Mouse (Mus musculus) heart, embryonic 10.5 days (tissue): ENCODE measurements at regions not wholly inside any gene's neighbourhood (a gene's known extent, or its start where the extent isn't known, plus 50 kb on each side); places are given as distances from the start of the nearest gene placed in this dataset.

ENCODE experiments used
- DNase-seq: peaks from one replicate; pipeline ENCODE4 v3.0.0-alpha.2; 2017; ENCODE audit warnings: low spot score
- H3K27ac ChIP-seq: fragments of 300-500 bp; sonication (generic); 2 replicates; pipeline ENCODE4 v1.5.1; 2016; ENCODE audit warnings: mild to moderate bottlenecking
- H3K27me3 ChIP-seq: fragments of 300-500 bp; sonication (generic); 2 replicates; pipeline ENCODE4 v1.6.1; 2016; ENCODE audit warnings: mild to moderate bottlenecking; ENCODE audit not compliant: poor library complexity, insufficient read depth, severe bottlenecking
- H3K36me3 ChIP-seq: fragments of 300-500 bp; sonication (generic); 2 replicates; pipeline ENCODE4 v1.6.1; 2016; ENCODE audit warnings: mild to moderate bottlenecking, moderate library complexity
- H3K4me1 ChIP-seq: fragments of 300-500 bp; sonication (generic); 2 replicates; pipeline ENCODE4 v1.6.1; 2016; ENCODE audit warnings: mild to moderate bottlenecking
- H3K4me3 ChIP-seq: fragments of 300-500 bp; sonication (generic); 2 replicates; pipeline ENCODE4 v1.5.1; 2016; ENCODE audit warnings: mild to moderate bottlenecking, moderate library complexity
- H3K9me3 ChIP-seq: fragments of 300-500 bp; sonication (generic); 2 replicates; pipeline ENCODE4 v1.6.1; 2016; ENCODE audit warnings: mild to moderate bottlenecking, moderate library complexity
- WGBS: fragments of 180-500 bp; shearing (Covaris S2); methylation state at CpG from one replicate; pipeline ENCODE4 v1.1.7; 2016; 5-methylcytosine and 5-hydroxymethylcytosine counted together

DNA sequence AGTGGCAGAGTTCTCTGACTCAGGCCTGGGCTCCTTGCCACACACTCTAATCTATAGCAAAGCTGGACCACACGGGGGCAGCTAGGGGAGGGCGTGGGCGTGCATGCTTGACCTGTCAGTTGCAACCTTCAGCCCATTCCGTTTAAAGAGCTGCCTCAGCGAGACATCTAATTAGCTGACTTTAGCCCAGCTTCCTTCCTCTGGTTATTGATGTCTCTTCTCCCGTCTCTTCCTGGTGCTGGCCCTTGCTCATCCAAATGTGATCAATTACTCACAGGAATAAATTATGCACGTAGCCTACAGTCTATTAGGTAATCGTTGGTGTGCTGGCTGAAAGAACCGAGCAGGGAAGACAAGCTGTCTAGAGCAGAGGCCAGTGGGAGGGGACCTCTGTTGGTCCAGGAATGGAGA, 219.0 kb downstream of the Rplp1 start:
- Histone ChIP-seq H3K4me1 (peaks cover 14% of the 10 kb centered on the region; the same call in 1 of the 2 replicates), H3K27me3 (peaks cover 66% of the 10 kb centered on the region), H3K36me3 (no peaks in the 10 kb centered on the region), H3K4me3 (no peak overlapping the region), H3K9me3 (no peaks in the 10 kb centered on the region), H3K27ac (no peak overlapping the region)
- DNase-seq, result no peak
- WGBS, result 23% methylated on average over 9 of the region's 9 CpGs

GRCm38 (mm10) chr9:61694206-61694605, 220.1 kb downstream of the Rplp1 start:
- H3K4me1 ChIP-seq, result peaks cover 14% of the 10 kb centered on the region; the same call in 1 of the 2 replicates
- H3K36me3 ChIP-seq, result no peaks in the 10 kb centered on the region
- H3K4me3 ChIP-seq, result no peak overlapping the region
- H3K27me3 ChIP-seq, result peaks cover 54% of the 10 kb centered on the region
- WGBS, result 85% methylated on average over 10 of the region's 10 CpGs
- H3K9me3 ChIP-seq, result no peaks in the 10 kb centered on the region
- H3K27ac ChIP-seq, result no peak overlapping the region
- no peak for DNase-seq

DNA sequence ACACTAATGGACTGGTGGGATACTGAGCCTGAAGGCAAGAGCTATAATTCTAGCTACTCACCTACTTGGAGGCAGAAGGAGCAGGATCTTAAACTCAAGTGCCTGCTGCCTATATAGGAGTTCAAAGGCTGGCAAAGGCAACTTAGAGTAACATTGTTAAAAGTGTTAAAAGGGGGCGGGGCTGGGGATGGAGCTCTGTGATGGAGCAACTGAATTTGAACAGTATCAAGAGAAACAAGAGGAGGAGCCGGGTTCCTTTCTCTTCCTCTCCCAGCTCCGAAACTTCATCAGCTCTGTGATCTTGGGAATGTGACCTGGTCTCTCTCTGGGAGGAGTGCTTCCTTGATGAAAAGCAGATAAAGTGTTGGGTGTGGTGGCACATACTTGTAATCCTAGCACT, 223.6 kb downstream of the Rplp1 start:
- no peak overlapping the region for H3K4me3 ChIP-seq
- H3K27ac ChIP-seq, result no peak overlapping the region
- no peaks in the 10 kb centered on the region for H3K36me3 ChIP-seq
- H3K4me1 ChIP-seq, result 0 out of 2 replicates have a peak, but pooled peaks cover 8% of the 10 kb centered on the region
- WGBS, result 48% methylated on average over 3 of the region's 3 CpGs
- H3K27me3 ChIP-seq, result peaks cover 38% of the 10 kb centered on the region
- no peaks in the 10 kb centered on the region for H3K9me3 ChIP-seq
- no peak for DNase-seq

GRCm38 (mm10) chr9:61689939-61690338, 224.4 kb downstream of the Rplp1 start:
- Histone ChIP-seq H3K4me3 (no peak overlapping the region), H3K4me1 (0 out of 2 replicates have a peak, but pooled peaks cover 2% of the 10 kb centered on the region), H3K27me3 (peaks cover 36% of the 10 kb centered on the region), H3K9me3 (no peaks in the 10 kb centered on the region), H3K36me3 (no peaks in the 10 kb centered on the region), H3K27ac (no peak overlapping the region)
- DNase-seq, result no peak
- WGBS, result 80% methylated on average over 7 of the region's 7 CpGs

- 37% methylated on average over 5 of the region's 5 CpGs for WGBS
- Histone ChIP-seq H3K9me3 (no peaks in the 10 kb centered on the region), H3K4me3 (no peak overlapping the region), H3K27ac (no peak overlapping the region), H3K27me3 (peaks cover 35% of the 10 kb centered on the region), H3K36me3 (no peaks in the 10 kb centered on the region), H3K4me1 (0 out of 2 replicates have a peak, but pooled peaks cover 2% of the 10 kb centered on the region)
- DNase-seq, result no peak
Observed at GRCm38 (mm10) chr9:61689516-61689915, 224.8 kb downstream of the Rplp1 start.

DNA sequence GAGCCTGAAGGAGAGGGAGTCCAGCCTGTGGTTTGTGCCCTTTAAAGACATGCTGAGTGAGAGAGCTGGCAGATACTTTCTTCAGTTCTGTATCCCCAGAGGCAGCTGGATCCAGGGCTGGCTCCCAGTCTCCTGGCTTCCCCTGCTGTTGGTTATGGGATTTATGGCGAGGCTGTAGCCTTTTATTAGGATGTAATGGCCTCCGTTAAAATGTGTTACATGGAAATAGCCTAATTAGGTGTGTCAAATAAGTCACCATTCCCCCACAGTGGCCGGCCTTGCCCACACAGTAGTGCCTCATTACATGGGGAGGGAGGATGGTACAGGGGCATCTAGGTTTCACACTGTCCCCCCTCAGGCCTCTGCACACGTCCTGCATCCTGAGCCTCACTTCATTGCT, 230.8 kb downstream of the Rplp1 start:
- DNase-seq, result no peak
- Histone ChIP-seq H3K27me3 (peaks cover 39% of the 10 kb centered on the region), H3K27ac (no peak overlapping the region), H3K4me1 (peaks cover 15% of the 10 kb centered on the region), H3K4me3 (no peak overlapping the region), H3K36me3 (no peaks in the 10 kb centered on the region), H3K9me3 (no peaks in the 10 kb centered on the region)
- WGBS, result 68% methylated on average over 4 of the region's 4 CpGs

DNA sequence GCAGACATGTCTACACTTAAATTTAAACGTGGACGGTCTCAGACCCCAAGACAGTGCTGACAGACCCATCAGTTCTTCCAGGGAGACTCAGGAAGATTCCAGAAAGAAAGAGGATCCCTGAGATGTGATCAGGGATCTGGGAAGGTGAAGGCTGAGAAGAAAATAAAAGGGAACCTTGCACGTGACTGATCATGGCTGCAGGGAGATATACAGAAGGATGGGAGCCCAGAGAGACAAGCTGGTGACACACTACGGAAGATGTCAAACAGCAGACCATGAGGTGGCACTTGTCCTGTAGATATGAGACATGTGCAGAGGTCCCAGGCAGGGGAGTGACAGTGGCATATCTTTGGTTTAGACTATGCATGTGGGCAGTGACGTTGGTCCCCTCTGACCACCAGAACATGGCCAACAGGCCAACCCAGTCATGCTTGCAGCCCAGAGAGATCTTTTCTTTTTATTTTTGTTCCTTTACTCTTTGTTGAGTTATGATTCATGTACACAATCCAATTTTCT, 231.5 kb downstream of the Rplp1 start:
- Histone ChIP-seq H3K36me3 (no peaks in the 10 kb centered on the region), H3K9me3 (no peaks in the 10 kb centered on the region), H3K4me1 (peaks cover 15% of the 10 kb centered on the region), H3K27ac (peak overlapping the region; percentile 59; the same call in 1 of the 2 replicates), H3K27me3 (peaks cover 39% of the 10 kb centered on the region), H3K4me3 (no peak overlapping the region)
- no peak for DNase-seq
- 84% methylated on average over 5 of the region's 5 CpGs for WGBS

- H3K4me1 ChIP-seq, result peaks cover 13% of the 10 kb centered on the region
- peaks cover 39% of the 10 kb centered on the region for H3K27me3 ChIP-seq
- no peak overlapping the region for H3K4me3 ChIP-seq
- H3K9me3 ChIP-seq, result no peaks in the 10 kb centered on the region
- no peak for DNase-seq
- H3K36me3 ChIP-seq, result no peaks in the 10 kb centered on the region
- H3K27ac ChIP-seq, result peak overlapping the region; percentile 59; the same call in 1 of the 2 replicates
- WGBS, result 46% methylated on average over 4 of the region's 4 CpGs
Observed at GRCm38 (mm10) chr9:61682316-61682715, 232.0 kb downstream of the Rplp1 start.

GRCm38 (mm10) chr9:61681406-61681805, 232.9 kb downstream of the Rplp1 start:
- no peak for DNase-seq
- H3K27ac ChIP-seq, result no peak overlapping the region
- H3K36me3 ChIP-seq, result no peaks in the 10 kb centered on the region
- no peaks in the 10 kb centered on the region for H3K9me3 ChIP-seq
- no peak overlapping the region for H3K4me3 ChIP-seq
- WGBS, result 70% methylated on average over 5 of the region's 5 CpGs
- peaks cover 13% of the 10 kb centered on the region for H3K4me1 ChIP-seq
- H3K27me3 ChIP-seq, result peaks cover 37% of the 10 kb centered on the region

DNA sequence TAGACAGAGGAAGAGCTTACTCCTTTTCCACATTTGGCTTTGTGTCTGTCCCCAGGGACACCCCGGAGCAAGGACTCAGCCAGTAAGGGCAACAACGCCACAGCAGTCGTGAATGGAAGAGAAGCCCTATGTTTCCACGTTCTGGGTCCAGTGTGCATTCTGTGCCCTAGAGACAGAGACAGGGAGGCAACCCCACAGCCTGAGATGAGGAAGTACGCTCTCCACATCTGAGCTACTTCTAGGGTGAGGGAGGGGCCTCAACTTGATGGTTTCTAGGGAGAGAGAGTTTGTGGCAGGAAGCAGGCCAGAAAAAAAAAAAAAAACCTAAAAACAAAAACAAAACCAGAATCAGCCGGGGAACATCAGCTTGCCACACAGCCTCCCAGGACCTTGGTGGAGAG, 233.4 kb downstream of the Rplp1 start:
- WGBS, result 40% methylated on average over 6 of the region's 6 CpGs
- no peak for DNase-seq
- peaks cover 13% of the 10 kb centered on the region for H3K4me1 ChIP-seq
- no peak overlapping the region for H3K4me3 ChIP-seq
- no peaks in the 10 kb centered on the region for H3K9me3 ChIP-seq
- H3K36me3 ChIP-seq, result no peaks in the 10 kb centered on the region
- peaks cover 35% of the 10 kb centered on the region for H3K27me3 ChIP-seq
- H3K27ac ChIP-seq, result no peak overlapping the region

- WGBS, result 81% methylated on average over 6 of the region's 6 CpGs
- Histone ChIP-seq H3K36me3 (no peaks in the 10 kb centered on the region), H3K27ac (no peak overlapping the region), H3K4me3 (no peak overlapping the region), H3K9me3 (no peaks in the 10 kb centered on the region), H3K27me3 (peaks cover 34% of the 10 kb centered on the region), H3K4me1 (peaks cover 13% of the 10 kb centered on the region)
- no peak for DNase-seq
Observed at GRCm38 (mm10) chr9:61679686-61680085, 234.7 kb downstream of the Rplp1 start.

DNA sequence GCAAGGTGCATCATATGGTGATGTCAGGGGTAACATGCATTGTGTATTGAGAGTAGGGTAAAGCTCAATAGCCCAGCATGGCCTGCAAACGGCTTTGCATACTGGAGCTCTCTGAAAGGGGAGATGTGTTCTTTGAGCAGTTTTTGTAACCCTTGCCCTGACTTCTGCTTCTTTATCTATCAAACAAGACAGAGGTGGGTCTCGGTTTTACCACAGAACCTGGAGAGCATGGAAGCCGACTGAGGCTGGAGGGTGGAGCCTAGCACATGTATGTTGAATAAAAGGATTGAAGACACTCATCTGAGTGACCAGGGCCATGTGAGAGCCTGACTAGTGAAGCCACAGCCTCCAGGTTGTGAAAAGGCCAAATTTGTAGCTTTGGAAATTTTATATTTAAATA, 236.7 kb downstream of the Rplp1 start:
- Histone ChIP-seq H3K27me3 (peaks cover 19% of the 10 kb centered on the region; the same call in 1 of the 2 replicates), H3K36me3 (no peaks in the 10 kb centered on the region), H3K4me3 (no peak overlapping the region), H3K4me1 (peaks cover 25% of the 10 kb centered on the region), H3K9me3 (no peaks in the 10 kb centered on the region), H3K27ac (no peak overlapping the region)
- no peak for DNase-seq
- 61% methylated on average over 3 of the region's 3 CpGs for WGBS

- Histone ChIP-seq H3K27me3 (peaks cover 13% of the 10 kb centered on the region; the same call in 1 of the 2 replicates), H3K27ac (no peak overlapping the region), H3K36me3 (no peaks in the 10 kb centered on the region), H3K9me3 (no peaks in the 10 kb centered on the region), H3K4me1 (peaks cover 19% of the 10 kb centered on the region), H3K4me3 (no peak overlapping the region)
- no peak for DNase-seq
- 74% methylated on average over 11 of the region's 11 CpGs for WGBS
Observed at GRCm38 (mm10) chr9:61677037-61677436, 237.3 kb downstream of the Rplp1 start.

DNA sequence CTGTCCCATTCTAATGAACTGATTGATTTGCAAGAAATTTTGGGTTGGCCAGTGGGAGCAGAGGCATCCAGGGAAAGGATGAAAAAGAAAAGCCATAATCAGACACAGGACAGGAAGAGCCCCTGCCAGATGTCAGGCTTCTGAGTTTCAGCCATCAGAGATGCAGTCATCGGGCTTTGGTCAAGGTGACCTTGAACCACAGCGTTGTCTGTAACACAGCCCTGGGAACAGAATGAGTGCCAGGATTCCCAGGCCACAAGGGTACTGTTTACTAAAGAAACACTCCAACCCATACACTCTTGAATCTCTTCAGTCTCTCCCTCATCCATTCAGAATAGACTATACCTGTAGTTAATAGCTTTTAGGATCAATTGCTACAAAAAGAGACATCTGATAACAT, 239.0 kb downstream of the Rplp1 start:
- no peak overlapping the region for H3K4me3 ChIP-seq
- WGBS, result 41% methylated on average over 2 of the region's 2 CpGs
- H3K36me3 ChIP-seq, result no peaks in the 10 kb centered on the region
- no peak for DNase-seq
- H3K4me1 ChIP-seq, result peaks cover 18% of the 10 kb centered on the region
- H3K27me3 ChIP-seq, result peaks cover 8% of the 10 kb centered on the region; the same call in 1 of the 2 replicates
- H3K9me3 ChIP-seq, result no peaks in the 10 kb centered on the region
- H3K27ac ChIP-seq, result no peak overlapping the region
